Mouse (Mus musculus) brain, adult 2 months (tissue): ENCODE results near the gene Zscan21.

Experiments used
- DNase-seq: peaks from one replicate; pipeline ENCODE4 v3.0.0; 2011; ENCODE audit warnings: low read depth, low spot score

Zscan21 gene

GRCm38 (mm10) chr5:138118041-138118440 lies 1.3 kb downstream of the Zscan21 start:
- no peak for DNase-seq

DNA sequence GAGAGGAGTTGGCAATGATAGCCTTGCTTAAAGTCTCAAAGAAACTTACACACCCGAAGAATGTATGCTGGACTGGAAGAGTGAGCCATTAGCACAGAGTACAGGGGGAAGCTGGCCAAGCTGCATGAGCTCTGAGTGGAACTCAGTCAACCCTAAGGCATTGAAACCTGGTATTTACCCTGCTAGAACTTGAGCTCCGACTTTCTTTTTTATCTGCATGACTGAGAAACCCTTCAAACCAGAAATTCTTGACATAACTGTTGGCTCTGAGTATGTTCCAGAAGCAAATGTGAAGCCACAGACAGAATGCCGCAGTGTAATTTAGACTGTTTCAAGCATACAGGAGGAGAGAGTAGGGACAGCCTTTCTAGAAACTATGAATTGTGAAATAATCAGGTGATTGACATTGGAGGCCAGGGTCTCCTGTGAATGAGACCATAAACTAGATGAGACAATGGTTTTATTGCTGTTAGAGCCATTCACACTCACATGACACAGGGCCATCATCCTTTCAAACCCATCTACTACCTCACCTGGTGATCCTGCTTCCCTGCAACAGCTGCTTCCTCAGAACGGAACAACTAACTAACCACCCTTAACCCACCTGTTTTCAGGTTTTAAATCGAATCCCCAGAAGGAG lies 15.8 kb downstream of the Zscan21 start:
- no peak for DNase-seq

DNA sequence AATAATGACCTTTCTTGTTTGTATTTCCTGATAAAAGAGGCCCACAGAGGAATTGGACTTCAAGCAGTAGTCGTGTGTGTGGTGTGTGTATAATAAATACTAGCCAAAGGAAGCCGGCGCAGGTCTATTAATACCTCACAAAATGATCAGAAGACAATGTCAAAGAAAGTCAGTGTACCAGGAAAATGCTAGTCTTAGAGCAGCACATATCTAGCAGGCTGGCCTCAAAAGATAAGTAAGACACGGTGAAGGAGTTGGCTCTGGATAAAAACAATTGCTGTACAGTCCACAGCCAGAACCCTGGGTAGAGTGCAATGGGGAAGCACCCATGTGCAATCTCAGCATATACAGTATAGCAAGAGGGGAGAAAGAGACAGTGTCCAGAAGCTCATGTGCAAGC lies 20.6 kb downstream of the Zscan21 start:
- DNase-seq: no peak

DNA sequence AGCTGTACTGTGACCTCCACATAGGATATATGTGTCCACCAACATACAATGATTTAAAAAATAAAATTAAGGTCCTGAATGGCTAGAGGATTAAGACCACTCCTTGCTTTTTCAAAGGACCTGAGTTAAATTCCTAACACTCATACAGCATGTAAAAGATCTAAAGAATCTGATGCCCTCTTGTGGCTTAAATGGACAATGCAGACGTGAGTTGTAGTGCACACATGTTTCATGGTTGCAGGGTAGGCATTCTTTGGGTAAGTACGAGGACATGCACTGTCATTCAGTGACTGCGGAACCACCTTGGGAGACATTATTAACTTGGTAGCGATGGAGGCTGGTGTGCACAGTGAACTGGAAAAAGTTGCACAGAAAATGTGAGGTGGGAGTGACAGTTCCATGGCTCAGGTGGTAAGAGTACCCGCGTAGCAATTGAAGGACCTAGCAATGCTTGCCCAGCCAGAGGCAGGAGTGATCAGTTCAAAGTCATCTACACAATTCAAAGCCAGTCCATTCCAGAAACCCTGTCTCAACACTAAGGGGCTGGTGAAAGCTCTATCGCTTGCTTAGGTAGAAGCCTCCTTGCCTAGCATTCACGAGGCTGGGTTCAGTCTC lies 21.3 kb downstream of the Zscan21 start:
- DNase-seq: peak; percentile 64

GRCm38 (mm10) chr5:138138585-138138984 lies 21.9 kb downstream of the Zscan21 start:
- DNase-seq: no peak

DNA sequence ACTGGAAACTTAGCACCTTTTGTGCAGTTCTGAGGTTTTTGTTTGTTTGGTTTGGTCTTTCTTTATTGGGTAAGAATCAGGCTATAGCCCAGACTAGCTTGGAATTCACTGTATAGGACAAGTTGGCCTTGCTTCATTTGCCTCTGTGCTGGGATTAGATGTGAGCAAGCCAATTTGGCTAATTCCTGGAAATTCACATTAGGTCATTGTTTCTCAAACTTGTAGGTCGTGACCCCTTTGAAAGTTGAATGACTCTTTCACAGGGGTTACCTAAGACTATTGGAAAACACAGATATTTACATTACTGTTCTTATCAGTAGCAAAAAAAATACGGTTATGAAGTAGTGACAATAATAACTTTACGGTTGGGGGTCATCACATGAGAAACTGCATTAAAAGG lies 37.7 kb downstream of the Zscan21 start:
- no peak for DNase-seq

GRCm38 (mm10) chr5:138155443-138155976 lies 38.8 kb downstream of the Zscan21 start, which contains the start of gene Zfp113:
TSS of gene Zfp113 (minus strand) at chr5:138155744.
- peak; percentile 99 for DNase-seq

DNA sequence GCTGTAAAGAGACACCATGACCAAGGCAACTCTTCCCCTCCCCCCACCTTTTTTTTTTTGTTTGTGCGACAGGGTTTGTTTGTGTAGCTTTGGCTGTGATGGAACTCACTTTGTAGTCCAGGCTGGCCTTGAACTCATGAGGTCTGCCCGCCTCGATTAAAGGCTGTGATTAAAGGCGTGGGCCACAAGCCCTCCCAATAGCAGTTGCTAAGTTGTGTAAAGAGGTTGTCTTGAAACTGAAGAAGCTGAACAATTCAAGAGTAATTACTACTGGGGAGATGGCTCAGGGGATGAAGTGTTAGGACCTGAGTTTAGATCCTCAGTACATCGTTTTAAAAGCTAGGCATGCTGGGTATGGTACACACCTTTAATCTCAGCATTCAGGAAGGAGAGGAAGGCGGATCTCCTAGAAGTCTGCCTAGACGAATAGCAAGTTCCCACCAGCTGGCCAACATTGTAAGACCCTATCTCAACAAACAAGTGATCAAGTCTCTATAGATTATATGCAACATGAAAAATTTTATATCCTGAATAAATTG lies 43.6 kb downstream of the Zscan21 start:
- DNase-seq: no peak

- DNase-seq: peak; percentile 97
These were observed 44.4 kb downstream of the Zscan21 start, which contains the start of gene Cops6 for GRCm38 (mm10) chr5:138160842-138161665. TSS of gene Cops6 (plus strand) at chr5:138161071.

DNA sequence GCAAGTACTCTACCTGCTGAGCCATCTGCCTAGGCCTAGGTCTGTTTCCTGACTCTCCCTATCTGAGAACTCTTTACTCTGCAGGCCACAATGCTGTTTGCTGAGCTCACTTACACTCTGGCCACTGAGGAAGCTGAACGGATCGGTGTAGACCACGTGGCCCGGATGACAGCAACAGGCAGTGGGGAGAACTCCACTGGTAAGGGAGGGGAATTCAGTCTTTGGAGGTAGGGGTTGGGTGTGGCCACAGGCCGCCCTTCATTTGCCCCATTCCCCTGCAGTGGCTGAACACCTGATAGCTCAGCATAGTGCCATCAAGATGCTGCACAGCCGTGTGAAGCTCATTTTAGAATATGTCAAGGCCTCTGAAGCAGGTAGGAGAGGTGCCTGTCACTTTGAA lies 46.3 kb downstream of the Zscan21 start:
- no peak for DNase-seq

DNA sequence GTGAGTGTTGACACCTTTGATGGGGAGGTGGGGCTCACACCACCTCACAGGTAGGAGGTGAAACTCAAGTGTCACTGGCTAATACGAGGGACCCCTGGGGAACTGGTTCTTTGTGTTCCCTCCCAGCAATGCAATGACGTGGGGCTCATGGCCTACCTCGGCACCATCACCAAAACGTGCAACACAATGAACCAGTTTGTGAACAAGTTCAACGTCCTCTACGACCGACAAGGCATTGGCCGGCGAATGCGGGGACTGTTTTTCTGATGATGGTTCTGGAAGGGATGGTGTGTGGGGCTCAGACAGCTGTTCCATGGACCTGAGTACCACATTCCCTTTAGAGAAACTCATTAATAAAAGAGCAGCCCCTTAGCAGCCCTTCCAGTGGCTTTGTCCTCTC lies 46.9 kb downstream of the Zscan21 start:
- DNase-seq: no peak

DNA sequence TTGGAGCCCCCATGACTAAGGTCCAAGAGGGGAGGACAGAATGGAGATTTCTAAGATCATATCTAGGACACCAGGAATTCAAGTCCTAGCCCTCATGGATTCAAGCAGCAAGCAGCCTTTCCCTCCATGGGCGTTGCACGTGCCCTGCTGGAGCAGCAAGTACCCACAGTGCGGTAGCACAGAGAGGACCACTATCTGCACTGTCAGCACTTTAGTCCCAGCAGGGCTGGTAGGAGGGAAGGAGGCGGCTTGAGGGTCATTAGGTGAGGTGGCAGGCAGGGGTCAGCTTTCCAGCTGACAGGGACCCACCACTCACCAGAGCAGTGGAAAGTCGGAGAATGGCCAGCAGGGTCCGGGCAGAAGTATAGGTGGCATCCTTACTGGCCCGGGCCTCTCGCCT lies 48.9 kb downstream of the Zscan21 start:
- no peak for DNase-seq

- DNase-seq: peak; percentile 99
These were observed 54.3 kb downstream of the Zscan21 start for GRCm38 (mm10) chr5:138170936-138171561.

GRCm38 (mm10) chr5:138171695-138172491 lies 55.2 kb downstream of the Zscan21 start, which contains the start of the genes Ap4m1 and Mcm7:
TSS of gene Ap4m1 (plus strand) at chr5:138172002.
TSS of gene Mcm7 (minus strand) at chr5:138172422.
- DNase-seq: peak; percentile 100

DNA sequence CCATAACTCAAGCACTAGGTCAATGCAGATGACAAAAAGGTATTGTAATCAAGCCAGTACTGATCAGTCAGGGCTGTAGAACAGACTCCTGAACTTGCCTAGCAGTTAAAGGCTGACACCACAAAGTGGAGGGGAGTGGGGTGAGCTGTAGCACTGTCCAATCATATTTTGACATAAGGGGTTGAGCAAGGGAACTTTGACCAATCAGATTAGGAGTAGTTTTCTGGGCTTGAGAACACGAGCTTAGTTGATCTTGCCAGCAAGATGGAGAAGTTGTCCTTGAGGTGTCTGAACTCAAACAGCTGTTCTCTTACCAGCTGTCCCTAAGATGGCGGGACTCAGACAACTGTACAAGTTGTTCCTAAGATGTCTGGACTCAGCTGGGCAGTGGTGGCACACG lies 56.5 kb downstream of the Zscan21 start:
- no peak for DNase-seq
